Mouse (Mus musculus) granulocyte monocyte progenitor cell, adult 5-6 weeks (primary cell): ENCODE measurements around the gene Ap4s1. TPM values are rescaled to one million over a fixed set of nuclear protein-coding genes. Genes with fewer than 3 reads are reported as not detected.
A peak's percentile ranks its signal among the peaks of the same experiment; 100 is the strongest.

Experiments
- ATAC-seq: replicated peaks from 2 replicates; pipeline ENCODE4 v1.8.0; 2016; ENCODE audit warnings: mild to moderate bottlenecking, moderate TSS enrichment, inconsistent platforms; ENCODE audit not compliant: poor library complexity, severe bottlenecking
- total RNA-seq, 2 experiments: library from RNA; stranded (forward) in 1 of 2; stranded (reverse) in 1 of 2; fragments of 200-712, 200-1000 nt in 1 of 2; fragments of >200 nt in 1 of 2; fragmentation: Nextera tagmentation in 1 of 2; gene quantifications; 2 replicates each; pipeline ENCODE4 v1.2.3; 2014 to 2017

Ap4s1 gene
- total RNA-seq, 2 experiments from 2014 or later: 16.8 to 23.7 TPM

DNA sequence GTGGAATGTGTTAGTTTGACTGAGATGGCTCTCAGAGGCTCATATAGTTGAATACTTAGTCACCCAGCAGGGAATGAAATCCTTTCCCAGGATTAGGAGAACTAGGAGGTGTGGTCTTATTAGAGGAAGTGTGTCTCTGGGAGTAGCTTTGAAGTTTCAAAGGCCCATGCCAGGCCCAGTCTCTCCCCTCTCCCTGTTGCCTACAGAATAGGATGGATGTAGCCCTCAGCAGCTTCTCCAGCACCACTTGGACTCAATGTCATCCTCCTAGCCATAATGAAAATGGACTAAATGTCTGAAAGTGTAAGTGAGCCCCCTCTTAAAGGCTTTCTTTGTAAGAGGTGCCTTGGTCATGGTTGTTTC lies 65.7 kb downstream of the Ap4s1 start:
- no peak for ATAC-seq

DNA sequence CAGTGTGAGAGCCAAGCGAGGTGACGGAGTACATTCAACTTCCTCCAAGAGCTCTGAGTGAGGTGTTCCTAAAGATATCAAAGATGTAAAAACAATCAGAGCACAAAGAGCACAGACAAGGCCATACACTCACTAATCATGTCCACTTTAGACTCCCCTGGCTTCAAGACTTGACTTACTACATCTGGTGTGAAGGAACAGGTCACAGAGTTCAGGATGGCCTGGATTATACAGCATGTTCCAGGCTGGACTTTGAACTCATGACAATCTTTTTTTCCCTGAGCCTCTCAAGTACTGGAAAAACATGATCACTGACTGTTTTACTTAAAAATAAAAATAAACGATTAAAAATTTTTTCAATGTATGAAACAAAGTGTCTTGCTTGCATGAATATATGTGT lies 68.5 kb downstream of the Ap4s1 start:
- no peak for ATAC-seq

DNA sequence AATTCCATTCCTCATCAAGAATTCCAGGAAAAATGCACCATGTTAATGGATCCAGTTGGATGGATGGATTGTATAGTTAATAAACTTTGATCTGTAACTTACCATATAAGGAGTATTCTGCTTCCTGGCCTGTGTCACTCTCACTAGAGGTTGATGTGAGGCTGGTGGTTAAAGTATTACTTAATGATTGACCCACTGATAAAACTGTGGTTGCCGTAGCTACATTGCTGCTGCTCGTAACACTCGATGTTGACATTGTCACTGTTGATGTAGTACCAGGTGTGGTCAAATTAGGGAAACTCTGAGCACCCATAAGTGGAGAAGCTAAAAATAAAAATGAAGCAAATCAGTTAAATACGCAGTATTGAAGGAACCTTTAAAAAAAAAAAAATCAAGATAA lies 76.6 kb downstream of the Ap4s1 start:
- ATAC-seq: peak; percentile 81

DNA sequence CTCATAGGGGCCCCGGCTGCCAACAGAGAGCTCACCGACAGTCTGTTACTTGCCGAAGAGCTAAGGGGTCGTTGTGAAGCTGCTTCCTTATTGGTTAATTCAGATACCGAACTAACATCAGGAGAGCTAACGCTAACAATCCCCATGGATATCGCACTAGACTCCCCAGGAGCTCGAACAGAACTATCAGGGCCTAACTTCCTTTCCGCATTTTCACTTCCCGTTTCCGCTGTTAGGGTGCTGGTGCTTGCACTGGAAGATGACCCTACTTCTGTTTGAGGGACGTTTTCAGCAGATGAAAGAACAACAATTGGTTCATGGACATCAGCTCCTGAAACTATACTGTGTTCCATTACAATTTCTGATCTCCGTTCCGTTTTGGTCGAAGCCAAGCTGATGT lies 77.9 kb downstream of the Ap4s1 start:
- peak; percentile 89 for ATAC-seq

DNA sequence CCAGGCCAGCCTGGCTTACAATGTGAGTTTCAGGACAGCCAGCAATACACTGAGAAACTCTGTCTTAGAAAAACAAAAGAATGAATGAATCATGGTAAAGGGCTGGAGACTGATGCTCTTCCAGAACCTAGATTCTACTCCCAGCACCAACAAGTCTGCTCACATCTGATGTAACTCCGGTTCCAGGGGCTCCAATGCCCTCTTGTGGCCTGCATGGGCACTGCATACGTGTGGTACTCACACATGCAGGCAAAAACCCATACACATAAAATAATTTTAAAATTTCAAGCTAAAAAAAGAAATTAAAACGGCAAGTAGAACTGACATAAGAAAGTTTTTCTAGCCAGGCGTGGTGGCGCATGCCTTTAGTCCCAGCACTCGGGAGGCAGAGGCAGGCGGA lies 94.0 kb downstream of the Ap4s1 start:
- ATAC-seq: peak; percentile 77

Other genes starting within 250 kb of the Ap4s1 start
- gene Coch, start 97.7 kb upstream of the Ap4s1 start, total RNA-seq (2014; fragmentation: Nextera tagmentation): not detected in 2 replicates
- gene Coch, start 97.7 kb upstream of the Ap4s1 start, total RNA-seq (2017): not detected in 2 replicates
- gene Strn3, start 864 bp downstream of the Ap4s1 start, total RNA-seq (2014; fragmentation: Nextera tagmentation): 30.4 and 34.3 TPM in 2 replicates
- 51.1 and 60.8 TPM in 2 replicates for gene Strn3, start 864 bp downstream of the Ap4s1 start, total RNA-seq (2017)
- 51.0 and 52.9 TPM in 2 replicates for gene Hectd1, start 138.5 kb downstream of the Ap4s1 start, total RNA-seq (2014; fragmentation: Nextera tagmentation)
- gene Hectd1, start 138.5 kb downstream of the Ap4s1 start, total RNA-seq (2017): 89.7 and 96.3 TPM in 2 replicates